Mouse (Mus musculus) CD4-positive, CD25-positive, alpha-beta regulatory T cell, adult 2 months (primary cell): ENCODE measurements around the gene Dtymk.
"Not testable (repeated sequence)": the region's sequence is repeated elsewhere in the genome, so short reads cannot be mapped to it uniquely, and the experiment has no call there.

ENCODE experiments used
- DNase-seq: peaks from one replicate; pipeline ENCODE4 v3.0.0-alpha.2; 2012; ENCODE audit warnings: low read depth, low spot score

Gene Dtymk

DNA sequence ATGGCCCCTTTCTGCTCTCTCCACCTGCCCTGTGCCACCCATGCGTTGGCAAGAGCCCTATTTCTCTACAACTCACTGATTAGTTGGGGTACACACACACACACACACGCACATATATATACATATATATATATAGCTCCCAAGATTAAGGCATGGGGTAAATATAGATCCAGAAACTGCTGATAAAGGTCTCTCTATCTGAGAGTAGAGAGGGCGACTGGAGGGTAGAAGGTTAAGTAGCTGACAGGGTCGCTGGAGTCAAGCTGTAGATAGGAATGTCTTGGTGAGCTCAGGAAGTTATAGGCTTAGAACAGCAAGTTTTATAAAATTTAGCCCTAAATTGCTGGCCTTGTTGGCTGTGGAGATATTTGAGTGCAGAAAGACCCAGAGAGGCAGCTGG lies 3.1 kb upstream of the Dtymk start:
- DNase-seq = no peak

- peak; percentile 100 for DNase-seq
These were observed 2.1 kb upstream of the Dtymk start, which contains the start of gene Ing5 for GRCm38 (mm10) chr1:93803556-93804507. Gene Ing5, plus strand, starts transcription at chr1:93803965.

DNA sequence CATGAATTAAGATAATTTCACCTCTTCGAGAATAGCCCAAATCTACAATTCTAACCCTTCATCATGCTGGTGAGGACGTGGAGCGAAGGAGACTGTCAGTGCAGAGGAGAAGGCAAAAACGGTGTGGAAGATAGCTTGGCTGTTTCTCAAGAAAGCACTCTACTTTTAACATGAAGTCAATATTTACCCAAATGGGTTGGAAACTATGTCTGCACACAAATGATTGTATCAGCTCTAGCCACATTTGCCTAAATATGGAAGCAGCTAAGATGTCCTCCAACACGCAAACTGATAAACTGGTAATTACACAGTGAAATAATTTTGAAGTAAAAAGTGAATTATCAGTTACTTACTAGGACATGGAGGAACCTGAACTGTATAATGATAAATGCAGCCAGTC lies 1.0 kb upstream of the Dtymk start:
- peak; percentile 19 for DNase-seq

DNA sequence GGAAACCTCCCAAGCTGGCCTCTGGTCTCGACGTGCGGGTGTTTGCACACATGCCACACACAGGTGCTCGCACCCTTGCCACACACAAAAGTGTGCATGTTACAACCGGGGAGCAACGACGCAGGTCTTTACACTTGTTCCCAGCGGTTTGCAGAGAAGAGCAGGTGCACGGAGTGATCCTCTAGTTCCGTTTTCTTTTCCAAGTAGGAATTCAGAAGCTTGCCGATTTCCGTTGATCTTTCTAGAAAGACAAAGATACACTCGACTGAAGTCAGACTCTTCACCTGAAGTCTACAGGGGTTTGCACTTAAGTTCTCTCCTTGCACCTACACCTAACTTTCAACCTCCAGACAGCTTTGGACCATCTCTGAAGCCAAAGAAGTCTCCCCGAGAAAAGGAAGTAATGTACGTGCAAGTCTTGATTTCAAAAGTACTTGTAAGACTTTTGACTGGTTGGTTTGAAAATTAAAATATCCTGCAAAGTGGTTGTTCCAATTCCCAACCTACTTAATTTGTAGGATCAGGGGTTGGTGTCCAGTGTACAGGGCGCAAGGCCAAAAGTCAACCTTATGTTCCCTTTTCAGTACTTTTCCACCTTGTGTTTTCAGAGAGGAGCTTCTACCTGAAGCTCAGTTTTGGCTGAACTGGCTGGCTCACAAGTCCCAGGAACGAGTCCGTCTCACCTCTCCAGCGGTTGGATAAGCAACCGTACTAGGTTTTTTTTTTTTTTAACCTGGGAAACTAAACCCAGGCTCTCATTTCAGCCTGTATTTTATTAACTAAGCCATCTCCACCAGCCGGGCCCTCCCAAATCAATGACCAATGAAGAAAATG lies 847 bp downstream of the Dtymk start:
- DNase-seq = peak; percentile 7

DNA sequence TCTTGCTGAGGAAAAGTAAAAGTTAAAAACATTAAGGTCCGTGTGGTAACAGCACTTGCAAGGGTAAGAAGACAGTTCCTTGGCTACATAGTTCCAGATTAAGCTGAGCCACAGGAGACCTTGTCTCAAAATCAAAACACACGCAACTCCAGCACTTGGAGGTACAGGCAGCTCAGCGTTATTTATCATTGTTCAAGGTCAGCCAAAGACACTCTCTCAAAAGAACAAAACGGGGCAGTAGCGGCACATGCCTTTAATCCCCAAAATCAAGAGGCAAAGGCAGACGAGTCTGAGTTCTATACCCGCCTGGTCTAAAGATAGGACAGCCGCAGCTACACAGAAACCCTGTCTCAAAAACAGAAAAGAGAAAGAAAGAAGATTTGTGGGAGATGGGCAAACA lies 5.8 kb downstream of the Dtymk start:
- DNase-seq = no peak

- DNase-seq = no peak
These were observed 7.2 kb downstream of the Dtymk start for GRCm38 (mm10) chr1:93794526-93794925.

- no peak for DNase-seq
These were observed 14.8 kb downstream of the Dtymk start for GRCm38 (mm10) chr1:93786912-93787311.

DNA sequence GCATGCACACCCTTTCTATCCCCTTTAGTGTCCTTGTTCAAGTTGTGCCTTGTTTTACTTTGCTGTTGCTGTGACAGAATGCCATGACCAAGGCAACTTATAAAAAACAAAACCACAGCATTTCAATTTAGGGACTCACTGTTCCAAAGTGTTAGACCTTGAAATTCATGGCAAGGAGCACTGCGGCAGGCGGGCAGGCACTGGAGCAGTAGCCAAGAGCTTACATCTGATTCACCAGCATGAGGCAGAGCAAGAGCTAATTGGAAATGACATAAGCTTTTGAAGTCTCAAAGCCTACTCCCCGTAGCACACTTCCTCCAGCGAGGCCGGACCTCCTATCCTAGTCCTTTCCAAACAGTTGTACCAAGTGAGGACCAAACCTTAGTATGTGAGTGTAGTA lies 25.0 kb downstream of the Dtymk start:
- DNase-seq = no peak

DNA sequence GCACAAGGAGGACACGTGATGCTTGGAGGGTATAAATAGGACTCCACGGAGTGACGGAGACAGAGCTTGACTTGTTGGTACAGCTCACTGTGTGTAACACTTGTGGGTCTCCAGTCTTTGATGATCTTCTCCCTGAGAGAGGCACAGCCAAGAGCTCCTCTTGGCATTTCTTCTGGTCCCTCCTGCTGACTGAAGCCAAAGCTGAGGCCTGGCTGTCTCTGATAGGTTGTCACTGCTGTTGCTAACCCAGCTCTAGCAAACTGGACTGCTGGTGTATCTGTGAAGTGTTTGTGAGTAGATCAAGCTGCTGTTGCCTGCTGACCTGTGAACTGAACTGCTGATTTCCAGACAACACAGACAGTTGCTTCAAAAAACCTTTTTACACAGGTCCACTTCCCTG lies 31.8 kb downstream of the Dtymk start:
- no peak for DNase-seq

DNA sequence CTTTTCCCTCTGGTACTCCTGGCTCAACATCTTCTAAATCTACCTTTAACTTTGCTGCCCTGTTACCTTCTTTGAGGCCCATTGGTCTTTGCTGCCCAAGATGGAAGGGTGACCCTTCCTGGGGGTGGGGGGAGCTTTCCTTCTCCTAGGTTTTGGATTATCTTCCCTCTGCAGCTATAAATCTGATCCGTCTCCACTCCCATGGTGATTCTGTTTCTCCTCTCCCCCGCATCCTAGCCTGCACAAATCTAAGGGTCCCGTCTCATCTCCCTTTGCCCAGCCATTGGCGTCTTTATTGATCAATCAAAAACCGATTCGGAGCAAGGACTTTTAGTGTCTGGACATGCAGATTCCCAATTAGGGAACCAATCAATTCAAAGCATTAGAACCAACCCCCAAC lies 34.1 kb downstream of the Dtymk start:
- no peak for DNase-seq

DNA sequence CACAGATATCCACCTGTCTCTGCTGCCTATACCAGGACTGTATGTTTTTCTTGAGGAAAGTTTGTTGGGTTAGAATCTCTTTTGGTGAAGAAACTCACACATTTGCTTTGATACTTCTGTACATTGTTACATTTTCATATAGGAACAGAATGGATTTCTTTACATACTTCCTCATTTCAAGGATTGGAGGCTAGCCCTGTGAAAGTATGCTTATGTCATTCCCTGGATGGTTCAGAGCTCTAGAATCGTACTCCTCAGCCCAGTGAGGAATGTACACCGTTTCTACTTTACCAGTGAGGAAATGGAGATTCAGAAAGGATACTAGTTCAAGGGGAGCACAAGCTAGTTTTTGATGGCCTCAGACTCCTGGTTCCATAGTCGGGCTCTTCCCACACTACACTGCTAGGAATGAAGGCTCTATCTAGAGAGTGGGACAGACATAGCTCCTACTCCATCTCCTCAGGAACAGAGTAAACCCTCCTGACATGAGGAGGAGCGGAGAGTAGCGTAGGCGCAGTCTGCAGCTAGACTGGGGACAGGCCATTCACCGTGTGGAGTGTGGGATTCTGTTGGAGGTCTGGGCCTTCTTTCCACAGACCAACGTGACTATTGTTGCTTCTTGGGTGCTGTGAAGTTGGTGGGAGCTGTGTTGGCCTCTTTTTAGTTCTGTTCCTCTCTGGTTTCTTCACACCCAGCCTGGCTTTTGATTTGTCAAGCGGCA lies 36.7 kb downstream of the Dtymk start:
- DNase-seq = no peak

DNA sequence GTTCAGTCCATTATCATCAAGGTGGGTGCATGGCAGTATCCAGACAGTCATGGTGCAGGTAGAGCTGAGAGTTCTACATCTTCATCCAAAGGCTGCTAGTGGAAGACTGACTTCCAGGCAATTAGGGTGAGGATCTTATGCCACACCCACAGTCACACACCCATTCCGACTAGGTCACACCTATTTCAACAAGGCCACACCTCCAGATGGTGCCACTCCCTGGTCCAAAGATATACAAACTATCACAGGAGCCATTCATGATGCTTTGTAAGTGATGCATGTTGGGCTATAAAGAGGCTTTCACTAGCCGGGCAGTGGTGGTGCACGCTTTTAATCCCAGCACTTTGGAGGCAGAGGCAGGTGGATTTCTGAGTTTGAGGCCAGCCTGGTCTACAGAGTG lies 38.2 kb downstream of the Dtymk start:
- DNase-seq = not testable (repeated sequence)

- no peak for DNase-seq
These were observed 41.7 kb downstream of the Dtymk start for GRCm38 (mm10) chr1:93760076-93760475.

DNA sequence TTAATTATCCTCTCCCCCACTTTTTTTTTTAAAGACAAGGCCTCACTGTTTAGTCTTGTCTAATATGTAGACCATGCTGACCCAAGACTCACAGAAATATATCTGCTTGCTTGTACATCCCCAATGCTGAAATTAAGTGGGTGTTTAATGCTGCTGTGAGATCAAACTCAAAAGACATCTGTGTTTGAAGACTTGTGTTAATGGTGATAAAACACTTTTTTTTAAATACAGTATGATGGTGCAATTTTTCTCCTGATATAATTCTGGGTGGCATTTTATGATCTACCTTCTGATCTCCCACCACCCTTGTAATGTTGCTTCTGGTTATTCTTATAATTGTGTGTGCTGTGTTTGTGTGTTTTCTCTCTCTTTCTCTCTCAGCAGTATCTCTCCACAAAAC lies 45.6 kb downstream of the Dtymk start:
- no peak for DNase-seq

DNA sequence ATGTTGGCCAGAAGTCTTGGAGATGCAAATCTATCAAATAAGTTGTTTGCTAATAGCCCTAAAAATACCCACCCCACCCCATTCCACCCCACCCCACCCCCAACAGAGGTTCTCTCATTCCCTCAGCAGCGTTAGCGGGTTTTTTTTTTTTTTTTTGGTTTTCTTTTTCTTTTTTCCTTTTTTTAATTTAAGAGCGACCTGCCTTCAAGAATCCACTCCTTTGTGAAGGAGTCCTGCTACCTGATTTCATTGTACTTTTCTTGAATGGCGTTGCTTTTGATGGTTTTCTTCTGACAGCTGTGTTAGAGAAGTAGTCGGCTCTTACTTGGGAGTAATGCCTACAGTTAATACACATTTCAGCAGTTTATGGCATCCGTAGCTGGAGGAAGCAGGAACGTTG lies 46.1 kb downstream of the Dtymk start:
- DNase-seq = no peak

- no peak for DNase-seq
These were observed 46.5 kb downstream of the Dtymk start for GRCm38 (mm10) chr1:93755291-93755610.

DNA sequence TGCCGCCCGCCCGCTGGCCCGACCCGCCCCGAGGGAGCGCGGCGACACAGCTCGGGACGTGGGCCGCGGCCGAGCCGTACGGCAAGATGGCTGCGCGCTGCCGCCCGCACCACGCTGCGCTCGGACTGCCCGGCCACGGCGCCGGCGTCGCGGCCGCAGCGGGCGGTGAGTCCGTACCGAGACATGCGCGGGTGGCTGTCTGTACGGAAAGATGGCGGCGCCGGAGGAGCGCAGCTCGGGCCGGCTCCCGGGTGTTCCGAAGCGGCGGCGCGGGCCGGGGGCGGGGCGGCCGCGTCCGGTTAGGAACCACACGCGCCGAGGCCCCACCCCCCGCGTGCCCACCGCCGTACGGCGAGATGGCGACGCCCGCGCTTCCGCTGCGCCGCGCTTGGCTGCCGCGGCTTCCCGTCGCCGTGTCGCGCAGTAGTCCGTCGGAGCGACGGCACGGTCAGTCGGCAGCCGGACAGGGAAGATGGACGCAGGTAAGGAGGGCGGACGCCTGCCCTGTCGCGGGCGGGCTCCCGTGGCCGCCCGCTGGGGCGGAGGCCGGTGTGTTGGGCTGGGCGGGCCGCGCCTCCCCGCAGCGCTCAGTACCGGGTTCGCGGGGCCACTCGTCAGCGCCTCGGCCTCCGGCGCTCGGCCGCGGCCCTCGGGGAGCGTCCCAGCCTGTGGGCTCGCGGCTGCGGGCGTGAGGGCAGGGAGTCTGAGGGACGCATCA lies 47.0 kb downstream of the Dtymk start, which contains the start of gene Thap4:
TSS of gene Thap4 (minus strand) at position 292 of the 718 bp plus-strand sequence.
- peak; percentile 92 for DNase-seq

GRCm38 (mm10) chr1:93753911-93754572 lies 47.7 kb downstream of the Dtymk start:
- peak; percentile 43 for DNase-seq

GRCm38 (mm10) chr1:93751290-93751689 lies 50.4 kb downstream of the Dtymk start, which contains the start of gene Atg4b:
Gene Atg4b, plus strand, starts transcription at chr1:93751500.
- DNase-seq = no peak

DNA sequence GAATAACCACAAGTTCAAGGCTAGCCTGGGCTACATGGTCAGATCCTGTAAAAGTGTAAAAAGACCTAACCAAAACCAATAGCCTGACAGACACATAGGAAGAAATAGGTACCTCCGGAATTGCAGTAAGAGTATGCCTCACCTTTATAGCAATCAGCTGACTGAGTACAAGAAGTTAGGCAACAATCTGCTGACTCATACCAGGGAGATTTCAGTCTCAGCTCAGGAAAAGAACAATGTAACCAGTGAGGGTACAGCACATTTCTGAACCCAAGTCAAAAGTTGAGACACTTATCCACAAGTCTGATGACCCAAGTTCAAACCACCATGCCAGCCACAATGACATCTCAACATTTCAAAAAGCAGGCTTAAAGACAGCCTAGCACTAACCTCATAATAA lies 53.2 kb downstream of the Dtymk start:
- DNase-seq = no peak

DNA sequence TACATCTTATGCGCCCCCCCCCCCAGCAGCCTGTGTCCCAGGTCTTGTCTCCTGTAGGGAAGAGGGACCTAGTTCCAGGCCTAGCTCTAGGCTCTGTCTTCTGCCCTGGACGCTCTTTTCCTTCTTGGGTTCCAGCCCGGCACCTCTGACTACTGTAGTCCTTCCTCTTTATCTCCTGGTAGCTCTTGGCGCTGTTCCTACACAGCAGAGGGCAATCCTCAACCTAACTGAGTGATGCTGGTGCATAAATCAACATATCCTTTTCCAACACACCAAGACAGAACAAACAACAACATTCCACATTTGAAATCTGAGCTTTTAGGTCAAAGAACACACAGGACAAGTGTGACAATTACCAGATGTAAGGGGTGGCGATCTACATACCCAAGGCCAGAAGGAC lies 55.6 kb downstream of the Dtymk start:
- DNase-seq = no peak
